Mouse (Mus musculus) midbrain, embryonic 14.5 days (tissue): Measurements from ENCODE around the gene Ap1m2. TPM values are rescaled to one million over a fixed set of nuclear protein-coding genes. Genes with fewer than 3 reads are reported as not detected.

Source experiments
- polyA plus RNA-seq: library from polyadenylated mRNA; unstranded; fragments of >200 nt; fragmentation: Nextera tagmentation; extraction: Ambion mirVana; gene quantifications from 2 replicates; pipeline ENCODE4 v1.2.1, GENCODE M21; 2014

Ap1m2 gene
- polyA plus RNA-seq, 1 experiment from 2014 or later, result 0.88 TPM

Other genes with a start within 250 kb of the Ap1m2 start
- gene Zglp1, start 245.2 kb downstream of the Ap1m2 start, polyA plus RNA-seq, result 1.5 and 1.6 TPM in 2 replicates
- 1.3 and 2.6 TPM in 2 replicates for gene Gm49373, start 239.2 kb downstream of the Ap1m2 start, polyA plus RNA-seq
- gene Fdx1l, start 238.7 kb downstream of the Ap1m2 start, polyA plus RNA-seq, result 55.5 and 82.2 TPM in 2 replicates
- gene Gm38431, start 220.3 kb downstream of the Ap1m2 start, polyA plus RNA-seq, result 1.9 and 2.0 TPM in 2 replicates
- 28.3 and 41.0 TPM in 2 replicates for gene Raver1, start 220.3 kb downstream of the Ap1m2 start, polyA plus RNA-seq
- gene Tyk2, start 181.1 kb downstream of the Ap1m2 start, polyA plus RNA-seq, result 7.4 and 8.5 TPM in 2 replicates
- gene Cdc37, start 162.4 kb downstream of the Ap1m2 start, polyA plus RNA-seq, result 213 and 223 TPM in 2 replicates
- 28.4 and 32.3 TPM in 2 replicates for gene Pde4a, start 146.6 kb downstream of the Ap1m2 start, polyA plus RNA-seq
- 40.3 and 53.7 TPM in 2 replicates for gene Keap1, start 73.0 kb downstream of the Ap1m2 start, polyA plus RNA-seq
- gene S1pr5, start 63.9 kb downstream of the Ap1m2 start, polyA plus RNA-seq, result 2.3 and 2.8 TPM in 2 replicates
- gene Atg4d, start 47.0 kb downstream of the Ap1m2 start, polyA plus RNA-seq, result 44.6 and 44.7 TPM in 2 replicates
- 12.9 and 16.9 TPM in 2 replicates for gene Kri1, start 24.4 kb downstream of the Ap1m2 start, polyA plus RNA-seq
- gene Cdkn2d, start 20.9 kb downstream of the Ap1m2 start, polyA plus RNA-seq, result 84.9 and 95.7 TPM in 2 replicates
- gene Slc44a2, start 8.4 kb upstream of the Ap1m2 start, polyA plus RNA-seq, result 49.3 and 67.4 TPM in 2 replicates
- gene Ilf3, start 55.5 kb upstream of the Ap1m2 start, polyA plus RNA-seq, result 212 and 267 TPM in 2 replicates
- gene Qtrt1, start 99.5 kb upstream of the Ap1m2 start, polyA plus RNA-seq, result 48.1 and 54.3 TPM in 2 replicates
- gene Dnm2, start 112.6 kb upstream of the Ap1m2 start, polyA plus RNA-seq, result 54.5 and 56.7 TPM in 2 replicates
- gene Tmed1, start 197.9 kb upstream of the Ap1m2 start, polyA plus RNA-seq, result 48.0 and 50.2 TPM in 2 replicates
- 1.0 and 1.8 TPM in 2 replicates for gene AB124611, start 213.8 kb upstream of the Ap1m2 start, polyA plus RNA-seq
- gene Carm1, start 234.6 kb upstream of the Ap1m2 start, polyA plus RNA-seq, result 34.7 and 42.0 TPM in 2 replicates